Mouse (Mus musculus): ENCODE results near the gene Fam118a. TPM values are rescaled to one million over a fixed set of nuclear protein-coding genes. Genes with fewer than 3 reads are reported as not detected.
A peak's percentile ranks its signal among the peaks of the same experiment; 100 is the strongest.
"Not testable (repeated sequence)": the region's sequence is repeated elsewhere in the genome, so short reads cannot be mapped to it uniquely, and the experiment has no call there.

Gene Fam118a
- polyA plus RNA-seq, 1 experiment: 15.9 TPM

GRCm38 (mm10) chr15:85016951-85017664 is 11.6 kb upstream of the Fam118a start, which contains the start of gene Upk3a:
TSS of gene Upk3a (plus strand) at chr15:85017141.
- no peak for DNase-seq (ENCODE audit: low read depth)
- TF ChIP-seq CTCF (IDR thresholded peaks at IDR 0.05; ENCODE audit: borderline replicate concordance, extremely low read depth, insufficient read depth, insufficient read length) (no peak), POLR2A (IDR thresholded peaks at IDR 0.05; ENCODE audit: borderline replicate concordance, extremely low read depth, insufficient read depth, insufficient read length, poor library complexity, severe bottlenecking) (no peak)

- TF ChIP-seq POLR2A (IDR thresholded peaks at IDR 0.05; ENCODE audit: borderline replicate concordance, extremely low read depth, insufficient read depth, insufficient read length, poor library complexity, severe bottlenecking): no peak
Observed at GRCm38 (mm10) chr15:85022211-85022610, 6.5 kb upstream of the Fam118a start.

GRCm38 (mm10) chr15:85026197-85026596 is 2.6 kb upstream of the Fam118a start:
- TF ChIP-seq CTCF (IDR thresholded peaks at IDR 0.05; ENCODE audit: borderline replicate concordance, extremely low read depth, insufficient read depth, insufficient read length) (no peak), POLR2A (IDR thresholded peaks at IDR 0.05; ENCODE audit: borderline replicate concordance, extremely low read depth, insufficient read depth, insufficient read length, poor library complexity, severe bottlenecking) (no peak)
- no peak for DNase-seq (ENCODE audit: low read depth)

More at GRCm38 (mm10) chr15:85022211-85022610, 6.5 kb upstream of the Fam118a start:
- no peak for DNase-seq (ENCODE audit: low read depth)

GRCm38 (mm10) chr15:85027740-85028139 is 1.0 kb upstream of the Fam118a start:
- TF ChIP-seq POLR2A (IDR thresholded peaks at IDR 0.05; ENCODE audit: borderline replicate concordance, extremely low read depth, insufficient read depth, insufficient read length, poor library complexity, severe bottlenecking) (no peak), CTCF (IDR thresholded peaks at IDR 0.05; ENCODE audit: borderline replicate concordance, extremely low read depth, insufficient read depth, insufficient read length) (no peak)
- DNase-seq (ENCODE audit: low read depth): no peak

GRCm38 (mm10) chr15:85030643-85031042 is 1.9 kb downstream of the Fam118a start:
- not testable (repeated sequence) for DNase-seq (ENCODE audit: low read depth)

GRCm38 (mm10) chr15:85031866-85032265 is 3.1 kb downstream of the Fam118a start:
- no peak for TF ChIP-seq POLR2A (IDR thresholded peaks at IDR 0.05; ENCODE audit: borderline replicate concordance, extremely low read depth, insufficient read depth, insufficient read length, poor library complexity, severe bottlenecking)
- TF ChIP-seq CTCF (IDR thresholded peaks at IDR 0.05; ENCODE audit: borderline replicate concordance, extremely low read depth, insufficient read depth, insufficient read length): no peak

GRCm38 (mm10) chr15:85033916-85034315 is 5.2 kb downstream of the Fam118a start:
- DNase-seq (ENCODE audit: low read depth): not testable (repeated sequence)

More at GRCm38 (mm10) chr15:85031866-85032265, 3.1 kb downstream of the Fam118a start:
- DNase-seq (ENCODE audit: low read depth): peak; percentile 60

GRCm38 (mm10) chr15:85036566-85037342 is 8.0 kb downstream of the Fam118a start:
- peak; percentile 98 for DNase-seq (ENCODE audit: low read depth)
- TF ChIP-seq CTCF (IDR thresholded peaks at IDR 0.05; ENCODE audit: borderline replicate concordance, extremely low read depth, insufficient read depth, insufficient read length) (no peak), POLR2A (IDR thresholded peaks at IDR 0.05; ENCODE audit: borderline replicate concordance, extremely low read depth, insufficient read depth, insufficient read length, poor library complexity, severe bottlenecking) (peak; percentile 88)

GRCm38 (mm10) chr15:85037343-85037690 is 8.6 kb downstream of the Fam118a start:
- peak; percentile 22 for DNase-seq (ENCODE audit: low read depth)
- TF ChIP-seq CTCF (IDR thresholded peaks at IDR 0.05; ENCODE audit: borderline replicate concordance, extremely low read depth, insufficient read depth, insufficient read length) (no peak), POLR2A (IDR thresholded peaks at IDR 0.05; ENCODE audit: borderline replicate concordance, extremely low read depth, insufficient read depth, insufficient read length, poor library complexity, severe bottlenecking) (no peak)

- TF ChIP-seq POLR2A (IDR thresholded peaks at IDR 0.05; ENCODE audit: borderline replicate concordance, extremely low read depth, insufficient read depth, insufficient read length, poor library complexity, severe bottlenecking) (no peak), CTCF (IDR thresholded peaks at IDR 0.05; ENCODE audit: borderline replicate concordance, extremely low read depth, insufficient read depth, insufficient read length) (no peak)
- no peak for DNase-seq (ENCODE audit: low read depth)
Observed at GRCm38 (mm10) chr15:85041546-85042225, 12.9 kb downstream of the Fam118a start.

GRCm38 (mm10) chr15:85042361-85042954 is 13.7 kb downstream of the Fam118a start:
- DNase-seq (ENCODE audit: low read depth): peak; percentile 94
- TF ChIP-seq CTCF (IDR thresholded peaks at IDR 0.05; ENCODE audit: borderline replicate concordance, extremely low read depth, insufficient read depth, insufficient read length) (peak; percentile 57; the same call in 1 of the 2 replicates), POLR2A (IDR thresholded peaks at IDR 0.05; ENCODE audit: borderline replicate concordance, extremely low read depth, insufficient read depth, insufficient read length, poor library complexity, severe bottlenecking) (no peak)
